Mouse (Mus musculus) right cerebral cortex, adult 2 months (tissue): ENCODE measurements around the gene Olfr1501.
"Not testable (repeated sequence)": the region's sequence is repeated elsewhere in the genome, so short reads cannot be mapped to it uniquely, and the experiment has no call there.

Experiments used
- DNase-seq, 2 experiments: peaks; one replicate each; pipeline ENCODE4 v3.0.0; 2021 to 2022; ENCODE audit warnings: low spot score in 2 of 2

The Olfr1501 gene

GRCm38 (mm10) chr19:13850592-13850991 lies at the start of gene Olfr1501:
Gene Olfr1501, minus strand, starts transcription at chr19:13850692.
- not testable (repeated sequence) for DNase-seq

- DNase-seq: no peak
Measured at GRCm38 (mm10) chr19:13897828-13898227, 47.3 kb upstream of the Olfr1501 start, which contains the start of gene Olfr1504. Gene Olfr1504, minus strand, starts transcription at chr19:13897928.

GRCm38 (mm10) chr19:13861495-13861894 lies 11.0 kb upstream of the Olfr1501 start, which contains the start of gene Olfr1502:
Gene Olfr1502, plus strand, starts transcription at chr19:13861795.
- DNase-seq: no peak

- no peak for DNase-seq
Measured at GRCm38 (mm10) chr19:13830388-13830787, 20.1 kb downstream of the Olfr1501 start, which contains the start of gene Olfr1500. Gene Olfr1500, minus strand, starts transcription at chr19:13830488.

GRCm38 (mm10) chr19:13828447-13828846 lies 22.0 kb downstream of the Olfr1501 start:
- DNase-seq: no peak

GRCm38 (mm10) chr19:13820847-13821246 lies 29.6 kb downstream of the Olfr1501 start:
- no peak for DNase-seq

- DNase-seq: no peak
Measured at GRCm38 (mm10) chr19:13819347-13819746, 31.1 kb downstream of the Olfr1501 start, which contains the start of gene Olfr1499. Gene Olfr1499, minus strand, starts transcription at chr19:13819447.

GRCm38 (mm10) chr19:13818827-13819226 lies 31.7 kb downstream of the Olfr1501 start:
- DNase-seq: peak; percentile 4 to 7

- no peak for DNase-seq
Measured at GRCm38 (mm10) chr19:13812823-13813222, 37.7 kb downstream of the Olfr1501 start.

GRCm38 (mm10) chr19:13805486-13805885 lies 45.0 kb downstream of the Olfr1501 start:
- DNase-seq: not testable (repeated sequence)

GRCm38 (mm10) chr19:13798102-13798501 lies 52.4 kb downstream of the Olfr1501 start, which contains the start of gene Olfr1497:
Gene Olfr1497, minus strand, starts transcription at chr19:13798202.
- DNase-seq: no peak
